Mouse (Mus musculus) thymus, postnatal 4 days (tissue): ENCODE data around the gene Aqr.

Experiments
- DNase-seq: peaks from one replicate; pipeline ENCODE4 v3.0.0; 2021

The Aqr gene

GRCm38 (mm10) chr2:114133355-114133754, 53.5 kb downstream of the Aqr start:
- no peak for DNase-seq

DNA sequence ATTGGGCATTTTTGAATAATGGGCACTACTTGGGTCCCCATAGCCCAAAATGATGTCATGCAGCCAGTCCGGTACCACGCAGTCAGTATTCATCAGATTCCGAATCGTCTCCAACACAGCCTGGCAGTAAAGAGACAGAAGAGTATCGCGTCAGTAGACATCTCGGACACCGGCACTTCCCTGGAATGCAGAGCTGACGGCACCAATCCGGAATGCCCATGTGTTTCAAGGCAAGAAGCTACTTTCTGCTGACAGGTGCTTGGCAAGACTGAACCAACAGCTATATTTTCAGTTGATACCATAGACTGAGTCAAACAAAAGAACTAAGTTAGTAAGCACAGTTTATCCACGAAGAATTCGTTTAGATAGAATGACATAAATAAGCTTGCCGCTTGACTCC, 56.2 kb downstream of the Aqr start:
- DNase-seq = no peak

DNA sequence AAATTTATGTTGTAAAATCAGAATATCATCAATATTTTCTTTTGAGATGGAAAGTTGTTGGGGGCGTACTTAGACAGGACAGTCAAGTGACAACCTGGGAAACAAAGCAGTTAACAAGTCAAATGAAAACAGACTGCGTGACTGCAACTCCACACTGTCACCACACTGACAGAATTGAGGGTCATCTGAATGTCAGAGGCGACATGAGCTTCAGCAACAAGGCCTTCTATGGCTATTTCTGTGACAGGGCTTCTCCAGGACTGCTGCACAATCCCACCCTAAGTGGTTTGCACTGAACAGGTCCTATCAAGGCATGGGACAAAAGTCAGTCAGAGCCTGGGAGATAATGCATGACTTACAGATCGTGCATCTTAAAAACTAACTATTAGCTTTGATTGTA, 63.5 kb downstream of the Aqr start:
- DNase-seq = no peak

DNA sequence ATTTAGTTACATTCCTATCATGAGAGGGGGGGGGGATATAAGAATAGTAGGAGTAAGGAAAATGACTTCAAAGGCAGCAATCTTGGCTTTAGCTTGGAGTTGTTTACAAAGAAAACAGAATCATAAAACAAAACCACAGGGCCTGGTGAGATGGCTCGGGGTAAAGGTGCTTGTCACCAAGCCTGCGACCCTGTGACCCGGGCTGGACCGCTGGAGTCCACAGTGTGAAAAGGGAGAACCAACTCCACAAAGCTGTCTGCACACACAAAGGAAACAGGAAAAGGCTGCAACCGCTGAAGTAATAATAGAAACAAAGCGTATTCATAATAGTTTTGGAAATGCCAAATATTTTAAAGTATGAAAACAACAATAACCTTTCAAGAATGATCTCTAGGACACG, 67.4 kb downstream of the Aqr start:
- no peak for DNase-seq

GRCm38 (mm10) chr2:114117665-114118064, 69.2 kb downstream of the Aqr start:
- DNase-seq = no peak

GRCm38 (mm10) chr2:114117235-114117634, 69.6 kb downstream of the Aqr start:
- no peak for DNase-seq

DNA sequence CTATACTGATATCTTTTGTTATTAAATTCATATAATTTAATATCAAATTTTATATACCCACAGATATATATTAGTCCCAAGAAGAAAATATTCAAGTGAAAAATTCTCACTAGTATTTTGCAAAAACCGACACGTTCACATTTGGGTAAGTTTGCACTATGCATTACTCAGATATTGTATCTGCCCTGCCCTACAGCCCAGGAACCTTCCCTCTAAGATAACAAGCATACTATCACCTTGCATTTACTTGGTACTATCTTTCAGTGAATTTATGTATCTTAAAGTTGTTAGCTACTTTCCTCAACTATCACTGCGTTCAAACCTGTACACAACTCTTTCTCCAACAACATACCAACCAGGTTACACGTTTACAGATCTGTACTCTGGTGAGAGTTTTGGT, 71.3 kb downstream of the Aqr start:
- DNase-seq = no peak

DNA sequence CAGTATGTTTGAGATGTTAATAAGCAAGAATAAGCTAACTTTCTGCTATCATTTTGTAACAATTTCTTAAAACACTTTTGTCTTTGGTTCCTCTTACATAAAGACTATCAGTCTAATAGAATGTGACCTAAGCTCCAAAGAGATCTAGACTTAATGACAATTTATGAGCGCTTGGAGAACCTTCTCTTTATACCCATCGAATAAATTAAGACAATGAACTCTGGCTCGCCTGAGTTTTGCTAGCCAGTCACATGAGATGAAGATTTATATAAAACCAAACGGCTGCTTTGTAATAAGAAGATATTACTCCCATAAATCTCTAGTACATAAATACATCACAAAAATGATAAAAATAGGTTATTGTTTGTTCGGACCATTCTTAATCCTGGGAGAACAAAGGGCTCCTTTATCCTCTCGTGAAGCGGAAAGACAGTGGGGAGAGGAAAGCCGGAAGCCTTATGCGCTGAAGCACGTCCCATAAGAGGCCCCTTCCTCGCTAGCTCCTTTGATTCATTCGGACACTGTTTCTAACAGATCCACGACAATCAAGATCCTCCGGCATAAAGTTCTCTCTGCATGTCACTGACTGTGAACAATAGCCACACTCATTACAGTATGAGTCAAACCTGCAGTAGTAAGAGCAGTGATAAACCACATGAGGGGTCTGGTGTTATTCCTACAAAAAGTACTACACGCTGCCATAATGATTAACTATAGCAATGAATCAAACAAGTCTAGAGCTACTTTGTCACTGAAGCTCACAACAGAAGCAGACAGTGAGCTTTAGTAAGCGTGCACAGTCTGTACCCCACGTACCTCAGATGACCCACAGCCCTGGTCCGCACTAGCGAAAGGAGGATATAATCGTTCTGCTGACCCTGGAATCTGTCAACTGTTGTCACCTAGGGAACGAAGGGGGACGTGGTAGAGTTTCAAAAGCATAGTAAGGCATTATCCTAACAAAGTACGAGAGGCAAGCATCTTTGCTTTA, 79.2 kb downstream of the Aqr start:
- DNase-seq = no peak

GRCm38 (mm10) chr2:114106383-114106782, 80.4 kb downstream of the Aqr start:
- no peak for DNase-seq

- no peak for DNase-seq
Measured at GRCm38 (mm10) chr2:114102471-114102870, 84.4 kb downstream of the Aqr start.

GRCm38 (mm10) chr2:114100834-114101233, 86.0 kb downstream of the Aqr start:
- DNase-seq = no peak

- DNase-seq = no peak
Measured at GRCm38 (mm10) chr2:114099816-114100215, 87.0 kb downstream of the Aqr start.

DNA sequence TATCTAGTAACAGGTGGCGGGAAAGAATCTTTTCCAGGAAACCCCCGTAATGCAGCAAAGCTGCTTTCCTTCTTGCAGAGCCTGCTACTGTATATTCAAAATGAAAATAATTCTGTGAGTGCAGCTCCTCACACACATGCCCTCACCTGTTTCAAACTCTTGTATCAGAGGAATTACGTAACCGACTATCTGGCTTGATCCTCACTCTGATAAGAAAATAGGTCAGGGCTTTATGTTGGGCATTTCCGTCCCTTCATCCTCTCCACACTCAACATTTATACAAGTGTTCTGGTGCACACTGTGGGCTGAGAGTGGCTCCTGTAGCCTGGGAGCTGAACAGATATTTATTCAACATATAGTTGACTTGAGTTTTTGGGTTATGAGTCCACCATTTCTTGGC, 87.7 kb downstream of the Aqr start:
- no peak for DNase-seq

DNA sequence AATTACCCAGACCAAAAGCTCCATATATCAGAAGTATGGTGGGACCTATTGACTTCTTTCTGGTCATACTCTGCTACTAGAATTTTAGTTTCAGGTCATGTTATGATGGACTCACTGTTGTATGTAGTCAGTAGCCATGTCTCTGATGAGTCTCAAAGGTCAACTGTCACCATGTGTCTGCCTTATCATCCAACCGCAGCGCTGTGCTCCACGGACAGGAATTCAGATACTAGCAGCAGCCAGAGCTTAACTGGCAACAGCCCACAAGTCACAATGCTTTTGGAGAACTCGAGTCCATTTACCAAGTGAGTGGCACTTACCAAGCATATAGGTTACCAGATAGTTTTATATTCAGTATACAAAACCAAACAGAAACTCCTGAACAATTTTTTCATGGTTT, 89.2 kb downstream of the Aqr start:
- no peak for DNase-seq

- DNase-seq = no peak
Measured at GRCm38 (mm10) chr2:114096570-114096969, 90.3 kb downstream of the Aqr start.

DNA sequence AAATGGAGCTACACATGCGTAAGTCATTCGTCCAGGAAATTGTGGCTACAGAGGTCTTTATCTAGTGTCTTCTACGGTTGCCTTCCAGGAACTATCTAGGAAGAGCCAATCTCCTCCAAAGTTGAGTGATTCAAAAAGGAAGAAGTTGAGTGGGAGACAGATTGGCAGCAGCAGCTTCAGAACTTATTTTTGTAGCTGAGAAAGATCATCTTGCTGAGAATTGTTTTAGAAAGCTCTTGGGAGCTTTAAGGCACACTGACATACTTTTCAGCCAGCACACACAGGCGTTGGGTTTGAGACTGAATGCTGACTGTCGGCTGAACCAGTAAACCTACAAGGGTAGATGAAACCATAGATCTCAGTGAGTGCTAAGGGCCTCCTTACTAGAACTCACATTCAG, 91.5 kb downstream of the Aqr start:
- no peak for DNase-seq

- no peak for DNase-seq
Measured at GRCm38 (mm10) chr2:114094696-114095095, 92.1 kb downstream of the Aqr start.

DNA sequence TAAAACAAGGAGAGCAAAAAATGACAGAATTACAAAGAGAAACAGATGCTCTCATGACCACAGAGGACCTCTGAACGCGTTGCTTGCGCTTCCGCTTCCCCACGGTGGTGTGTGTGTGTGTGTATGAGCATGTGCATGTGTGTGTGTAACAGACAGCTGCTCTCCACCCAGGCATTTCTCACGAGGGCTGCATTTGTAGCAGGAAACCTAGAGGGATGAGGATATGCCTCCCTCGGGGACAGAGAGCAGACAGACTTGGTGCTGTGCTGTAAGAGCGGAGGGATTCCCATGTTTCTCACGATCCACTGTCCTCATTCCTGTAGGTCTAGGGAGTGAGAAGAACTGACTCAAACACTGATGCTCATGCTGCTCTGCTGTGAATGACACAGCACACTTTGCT, 93.2 kb downstream of the Aqr start:
- no peak for DNase-seq

- DNase-seq = no peak
Measured at GRCm38 (mm10) chr2:114089862-114090261, 97.0 kb downstream of the Aqr start.

DNA sequence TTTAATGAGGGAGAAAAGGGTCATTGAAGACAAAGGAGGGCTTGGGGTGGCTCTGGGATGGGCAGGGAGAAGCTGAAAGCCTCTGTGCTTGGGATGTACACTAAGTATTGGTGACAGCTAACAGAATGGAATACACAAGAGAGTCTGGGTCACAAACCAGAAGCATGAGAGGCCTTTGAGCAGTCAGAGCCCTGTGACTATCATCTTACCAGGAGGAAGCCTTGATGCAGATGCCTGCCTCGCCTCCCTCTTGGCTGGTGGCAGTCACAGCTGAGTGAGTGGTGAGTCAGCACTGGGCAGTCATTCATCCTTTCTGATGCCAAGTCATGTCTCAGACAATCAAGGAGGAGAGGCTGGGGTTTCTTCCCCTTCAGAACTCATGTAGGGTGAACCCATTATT, 99.6 kb downstream of the Aqr start:
- no peak for DNase-seq

- DNase-seq = no peak
Measured at GRCm38 (mm10) chr2:114071876-114072275, 114.9 kb downstream of the Aqr start.

GRCm38 (mm10) chr2:114066226-114066625, 120.6 kb downstream of the Aqr start:
- no peak for DNase-seq

GRCm38 (mm10) chr2:114064004-114064403, 122.8 kb downstream of the Aqr start:
- no peak for DNase-seq

DNA sequence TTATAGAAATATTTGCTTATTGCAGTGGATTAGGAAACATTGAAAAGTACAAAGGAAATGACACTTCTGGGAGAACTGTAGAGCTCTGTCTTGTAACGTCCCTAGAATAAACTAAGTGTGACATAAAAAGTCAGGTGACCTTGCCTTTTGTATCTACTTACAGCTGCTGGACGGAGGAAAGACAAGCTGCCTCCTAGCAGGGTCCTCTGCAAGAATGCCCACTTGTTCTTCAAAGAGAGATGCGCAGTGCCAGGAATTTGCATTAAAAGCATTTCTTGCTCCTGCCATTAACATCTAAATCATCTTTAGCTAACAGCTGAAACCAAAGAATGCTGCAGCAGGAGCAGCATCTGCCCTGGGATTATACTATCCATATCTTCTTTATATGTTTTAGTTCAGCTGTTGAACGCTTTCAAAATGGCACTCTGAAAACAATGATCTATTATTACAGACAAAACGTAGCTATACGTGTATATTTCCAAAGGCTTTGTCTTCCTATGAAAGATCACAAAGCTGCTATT, 126.7 kb downstream of the Aqr start:
- no peak for DNase-seq

DNA sequence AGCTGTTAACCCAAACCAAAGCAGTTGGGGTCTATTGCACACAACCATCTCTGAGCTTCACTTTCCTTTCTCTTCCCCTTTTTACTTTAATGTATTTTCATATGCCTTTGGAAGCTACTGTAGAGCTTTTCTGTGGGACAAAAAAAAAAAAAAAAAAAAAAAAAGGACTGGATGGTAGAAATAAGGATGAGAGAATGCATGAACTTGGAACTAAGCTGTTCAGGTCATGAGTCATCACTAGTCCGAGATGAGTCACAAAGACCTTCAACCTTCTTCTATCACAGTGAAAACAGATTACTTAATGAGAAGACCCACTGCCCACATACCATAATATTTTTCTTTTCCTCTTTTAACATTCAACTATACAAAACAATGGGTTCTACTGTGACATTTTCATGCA, 127.2 kb downstream of the Aqr start:
- DNase-seq = no peak
